Mouse (Mus musculus) liver, embryonic 12.5 days (tissue): Measurements from ENCODE around the gene Gm10282. TPM values are rescaled to one million over a fixed set of nuclear protein-coding genes. Genes with fewer than 3 reads are reported as not detected.
A peak's percentile ranks its signal among the peaks of the same experiment; 100 is the strongest.

Experiments used
- ATAC-seq: fragments of 200-750 bp; cut with Nextera tagmentation; 2 replicates; pipeline ENCODE4 v1.8.0; 2017; ENCODE audit warnings: moderate number of reproducible peaks, mild to moderate bottlenecking, moderate library complexity
- H3K27ac ChIP-seq: fragments of 300-500 bp; sonication (generic); 2 replicates; pipeline ENCODE4 v1.5.1; 2016; ENCODE audit warnings: mild to moderate bottlenecking
- H3K27me3 ChIP-seq: fragments of 300-500 bp; sonication (generic); replicated peaks from 2 replicates; pipeline ENCODE4 v1.6.1; 2016; ENCODE audit warnings: mild to moderate bottlenecking, moderate library complexity
- H3K36me3 ChIP-seq: fragments of 300-500 bp; sonication (generic); 2 replicates; pipeline ENCODE4 v1.6.1; 2016; ENCODE audit warnings: mild to moderate bottlenecking, moderate library complexity
- H3K4me1 ChIP-seq: fragments of 300-500 bp; sonication (generic); 2 replicates; pipeline ENCODE4 v1.6.1; 2016
- H3K4me2 ChIP-seq: fragments of 300-500 bp; sonication (generic); 2 replicates; pipeline ENCODE4 v1.6.1; 2016; ENCODE audit warnings: mild to moderate bottlenecking, moderate library complexity
- H3K4me3 ChIP-seq: fragments of 300-500 bp; sonication (generic); 2 replicates; pipeline ENCODE4 v1.5.1; 2016; ENCODE audit warnings: mild to moderate bottlenecking, moderate library complexity
- H3K9ac ChIP-seq: fragments of 300-500 bp; sonication (generic); 2 replicates; pipeline ENCODE4 v1.6.1; 2016; ENCODE audit warnings: mild to moderate bottlenecking, moderate library complexity
- H3K9me3 ChIP-seq: fragments of 300-500 bp; sonication (generic); replicated peaks from 2 replicates; pipeline ENCODE4 v1.6.1; 2016; ENCODE audit warnings: mild to moderate bottlenecking, moderate library complexity
- WGBS: fragments of 180-500 bp; shearing (Covaris S2); methylation state at CpG from one replicate; pipeline ENCODE4 v1.1.7; 2016; ENCODE audit not compliant: insufficient replicate concordance; 5-methylcytosine and 5-hydroxymethylcytosine counted together
- polyA plus RNA-seq: library from polyadenylated mRNA; unstranded; fragments of >200 nt; fragmentation: Nextera tagmentation; extraction: Ambion mirVana; gene quantifications from 2 replicates; pipeline ENCODE4 v1.2.1, GENCODE M21; 2016

The Gm10282 gene
- polyA plus RNA-seq, 1 experiment from 2014 or later, result 10.3 TPM

DNA sequence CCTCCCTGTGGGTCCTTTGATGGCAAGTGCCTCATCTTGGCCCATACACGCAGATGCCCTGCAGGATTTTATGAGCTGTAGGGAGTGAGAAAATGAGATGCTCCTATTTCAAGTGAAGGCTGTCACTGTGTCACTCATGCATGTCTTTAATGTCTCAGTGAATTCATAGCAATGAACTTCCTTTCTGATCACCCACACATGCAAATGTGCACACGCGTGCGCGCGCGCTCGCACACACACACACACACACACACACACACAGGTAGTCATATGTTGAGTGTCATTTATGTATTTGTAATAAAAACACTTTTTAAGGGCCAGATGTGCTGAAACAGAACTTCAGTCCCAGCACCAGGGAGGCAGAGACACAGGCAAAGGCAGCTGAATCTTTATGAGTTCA is 38.0 kb downstream of the Gm10282 start:
- H3K9me3 ChIP-seq, result no peaks in the 10 kb centered on the region
- peaks cover 36% of the 10 kb centered on the region for H3K4me1 ChIP-seq
- H3K27me3 ChIP-seq, result no peaks in the 10 kb centered on the region
- H3K4me3 ChIP-seq, result no peak overlapping the region
- no peaks in the 10 kb centered on the region for H3K36me3 ChIP-seq
- no peak overlapping the region for H3K27ac ChIP-seq
- no peak overlapping the region for H3K9ac ChIP-seq
- no peak overlapping the region for H3K4me2 ChIP-seq
- no peak for ATAC-seq
- WGBS, result 94% methylated on average over 8 of the region's 8 CpGs

DNA sequence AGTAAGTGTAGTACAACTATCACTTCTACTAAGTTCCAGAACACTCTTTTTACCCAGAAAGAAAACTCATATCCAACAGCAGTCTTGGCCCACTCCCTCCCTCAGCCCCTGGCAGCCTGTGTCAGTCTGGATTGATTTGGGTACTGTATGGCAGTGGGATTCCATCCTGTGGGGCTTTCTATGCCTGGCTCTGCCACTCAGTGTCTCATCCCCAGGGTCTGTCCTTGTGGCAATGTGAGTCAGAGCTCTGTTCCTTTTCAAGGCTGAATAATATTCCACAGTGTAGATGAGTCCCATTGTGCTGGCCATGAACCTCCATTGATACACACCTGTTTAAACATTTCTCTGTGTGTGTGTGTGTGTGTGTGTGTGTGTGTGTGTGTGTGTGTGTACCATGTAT is 38.4 kb downstream of the Gm10282 start:
- no peak overlapping the region for H3K4me3 ChIP-seq
- ATAC-seq, result no peak
- H3K36me3 ChIP-seq, result no peaks in the 10 kb centered on the region

DNA sequence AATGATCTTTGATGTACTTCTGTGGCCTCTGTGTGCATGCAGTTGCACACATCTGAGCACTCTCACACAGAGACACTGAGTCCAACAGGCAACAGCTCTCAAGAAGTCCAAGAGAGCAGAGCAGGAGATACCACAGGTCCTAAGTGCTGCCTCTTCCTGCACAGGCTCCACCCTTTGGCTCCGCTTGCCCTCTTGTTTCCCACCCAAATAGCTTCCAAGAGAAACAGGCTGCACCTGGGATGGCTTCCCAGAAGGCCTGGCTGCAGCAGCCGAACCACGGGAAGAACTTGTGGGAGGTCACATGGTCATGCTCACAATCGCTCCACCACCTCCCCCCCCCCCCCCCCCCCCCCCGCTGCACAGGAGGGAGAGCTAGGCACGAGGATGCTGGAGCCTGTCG is 39.7 kb downstream of the Gm10282 start:
- Histone ChIP-seq H3K4me3 (no peak overlapping the region), H3K4me1 (peaks cover 19% of the 10 kb centered on the region), H3K36me3 (no peaks in the 10 kb centered on the region), H3K27me3 (no peaks in the 10 kb centered on the region), H3K4me2 (no peak overlapping the region), H3K9ac (no peak overlapping the region), H3K27ac (no peak overlapping the region), H3K9me3 (no peaks in the 10 kb centered on the region)
- WGBS, result 54% methylated on average over 5 of the region's 7 CpGs
- no peak for ATAC-seq

More for the DNA sequence above, 38.4 kb downstream of the Gm10282 start:
- no peak overlapping the region for H3K27ac ChIP-seq
- no peaks in the 10 kb centered on the region for H3K27me3 ChIP-seq
- no peak overlapping the region for H3K9ac ChIP-seq
- no peak overlapping the region for H3K4me2 ChIP-seq
- no peaks in the 10 kb centered on the region for H3K9me3 ChIP-seq
- H3K4me1 ChIP-seq, result peaks cover 32% of the 10 kb centered on the region

DNA sequence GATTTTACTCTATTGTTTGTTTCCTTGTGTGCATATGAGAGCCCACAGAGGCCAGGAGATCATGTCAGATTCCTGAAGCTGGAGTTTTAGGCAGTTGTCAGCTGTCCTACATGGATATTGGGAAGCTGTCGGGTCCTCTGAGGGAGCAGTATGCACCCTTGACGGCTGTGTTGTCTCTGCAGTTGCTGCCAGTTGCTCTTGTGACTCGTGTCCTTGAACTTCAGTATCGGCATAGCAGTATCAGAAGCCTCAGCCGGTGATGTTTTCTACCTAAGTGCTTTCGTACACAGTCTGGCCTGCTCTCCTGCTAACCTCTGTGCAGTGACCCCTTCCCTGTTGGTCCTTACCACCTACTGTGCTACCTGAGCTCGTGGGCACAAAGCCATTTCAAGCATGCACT is 41.6 kb downstream of the Gm10282 start:
- Histone ChIP-seq H3K4me1 (peaks cover 9% of the 10 kb centered on the region), H3K9ac (no peak overlapping the region), H3K27me3 (no peaks in the 10 kb centered on the region), H3K4me3 (no peak overlapping the region), H3K9me3 (no peaks in the 10 kb centered on the region), H3K27ac (no peak overlapping the region), H3K36me3 (no peaks in the 10 kb centered on the region), H3K4me2 (no peak overlapping the region)
- ATAC-seq, result no peak
- WGBS, result 56% methylated on average over 7 of the region's 7 CpGs

DNA sequence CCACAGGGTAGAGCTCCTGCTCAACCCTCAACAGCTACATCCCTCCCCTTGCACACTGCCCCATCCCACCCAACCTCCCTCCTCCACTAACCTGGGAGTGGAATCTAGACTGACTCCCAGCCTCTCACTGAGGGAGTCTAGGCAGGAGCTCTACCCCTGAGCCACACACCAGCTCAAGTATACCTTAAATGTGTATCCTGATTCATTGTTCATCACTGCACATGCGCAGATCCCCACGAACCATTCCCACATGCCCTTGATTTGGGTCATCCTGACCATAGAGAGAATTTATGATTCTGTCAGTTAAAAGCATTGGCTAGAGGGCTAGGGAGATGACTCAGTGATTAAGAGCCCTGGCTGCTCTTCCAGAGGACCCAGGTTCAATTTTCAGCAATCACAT is 42.3 kb downstream of the Gm10282 start:
- ATAC-seq, result no peak
- no peaks in the 10 kb centered on the region for H3K9me3 ChIP-seq
- H3K36me3 ChIP-seq, result no peaks in the 10 kb centered on the region
- H3K27ac ChIP-seq, result no peak overlapping the region
- no peak overlapping the region for H3K9ac ChIP-seq
- H3K4me3 ChIP-seq, result no peak overlapping the region
- WGBS, result 87% methylated on average over 2 of the region's 2 CpGs
- 0 out of 2 replicates have a peak, but pooled peaks cover 2% of the 10 kb centered on the region for H3K4me1 ChIP-seq
- no peak overlapping the region for H3K4me2 ChIP-seq
- no peaks in the 10 kb centered on the region for H3K27me3 ChIP-seq

- WGBS, result 43% methylated on average over 5 of the region's 5 CpGs
- Histone ChIP-seq H3K9me3 (no peaks in the 10 kb centered on the region), H3K27ac (no peak overlapping the region), H3K9ac (no peak overlapping the region), H3K27me3 (no peaks in the 10 kb centered on the region), H3K36me3 (peaks cover 4% of the 10 kb centered on the region; the same call in 1 of the 2 replicates), H3K4me1 (no peaks in the 10 kb centered on the region), H3K4me3 (no peak overlapping the region), H3K4me2 (no peak overlapping the region)
- ATAC-seq, result no peak
Measured at GRCm38 (mm10) chr8:72261872-72262271, 43.2 kb downstream of the Gm10282 start.

DNA sequence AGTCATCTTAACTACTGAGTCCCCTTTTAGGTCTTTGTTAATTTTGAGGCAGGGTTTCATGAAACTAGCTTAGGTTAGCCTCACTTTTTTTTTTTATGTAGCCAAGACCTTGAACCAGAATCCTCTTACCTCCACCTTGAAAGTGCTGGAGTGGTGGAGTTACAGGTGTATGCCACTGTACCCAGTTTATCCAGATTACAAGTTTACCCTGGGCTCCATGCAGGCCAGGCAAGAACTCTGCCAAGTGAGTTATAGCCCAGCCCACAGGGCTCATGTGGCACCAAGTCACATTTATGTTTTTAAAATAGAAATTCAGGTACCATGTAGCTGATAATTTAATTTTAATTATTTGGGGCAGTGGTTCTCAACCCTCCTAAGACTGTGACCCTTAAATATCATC is 43.6 kb downstream of the Gm10282 start:
- Histone ChIP-seq H3K36me3 (peaks cover 8% of the 10 kb centered on the region; the same call in 1 of the 2 replicates), H3K27me3 (no peaks in the 10 kb centered on the region), H3K4me3 (no peak overlapping the region), H3K27ac (no peak overlapping the region), H3K4me1 (no peaks in the 10 kb centered on the region), H3K9me3 (no peaks in the 10 kb centered on the region), H3K9ac (no peak overlapping the region), H3K4me2 (no peak overlapping the region)
- no peak for ATAC-seq

- H3K27ac ChIP-seq, result no peak overlapping the region
- H3K4me2 ChIP-seq, result no peak overlapping the region
- no peak overlapping the region for H3K9ac ChIP-seq
- no peak overlapping the region for H3K4me3 ChIP-seq
- ATAC-seq, result 0 out of 2 replicates have a peak, but pooled peaks have one; percentile 42
- H3K4me1 ChIP-seq, result no peaks in the 10 kb centered on the region
- H3K9me3 ChIP-seq, result no peaks in the 10 kb centered on the region
- H3K27me3 ChIP-seq, result no peaks in the 10 kb centered on the region
- WGBS, result 29% methylated on average over 2 of the region's 2 CpGs
- peaks cover 8% of the 10 kb centered on the region; the same call in 1 of the 2 replicates for H3K36me3 ChIP-seq
Measured at GRCm38 (mm10) chr8:72261019-72261418, 44.0 kb downstream of the Gm10282 start.

GRCm38 (mm10) chr8:72260585-72260984 is 44.5 kb downstream of the Gm10282 start:
- H3K27ac ChIP-seq, result no peak overlapping the region
- no peak overlapping the region for H3K9ac ChIP-seq
- no peak overlapping the region for H3K4me3 ChIP-seq
- WGBS, result 55% methylated on average over 4 of the region's 4 CpGs
- H3K4me2 ChIP-seq, result no peak overlapping the region
- H3K36me3 ChIP-seq, result peaks cover 12% of the 10 kb centered on the region
- H3K4me1 ChIP-seq, result no peaks in the 10 kb centered on the region
- no peaks in the 10 kb centered on the region for H3K9me3 ChIP-seq
- no peaks in the 10 kb centered on the region for H3K27me3 ChIP-seq
- no peak for ATAC-seq

DNA sequence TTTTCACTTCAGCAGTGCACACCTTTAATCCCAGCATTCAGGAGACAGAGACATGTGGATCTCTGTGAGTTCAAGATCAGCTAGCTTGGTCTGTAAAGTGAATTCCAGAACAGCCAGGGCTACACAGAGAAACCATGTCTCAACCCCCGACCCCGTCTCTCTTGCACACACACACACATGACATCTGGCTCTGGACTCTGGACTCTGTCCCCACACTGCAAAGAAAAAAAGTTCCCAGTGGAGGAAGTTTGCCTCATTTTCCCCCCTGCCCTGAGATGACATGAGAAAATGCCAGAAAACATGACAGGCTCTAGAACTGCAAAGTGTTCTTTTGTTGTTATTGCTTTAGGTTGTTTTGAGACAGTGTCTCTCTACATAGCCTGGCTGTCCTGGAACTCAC is 45.2 kb downstream of the Gm10282 start:
- ATAC-seq, result no peak
- Histone ChIP-seq H3K4me1 (no peaks in the 10 kb centered on the region), H3K9ac (no peak overlapping the region), H3K9me3 (no peaks in the 10 kb centered on the region), H3K27me3 (no peaks in the 10 kb centered on the region), H3K4me2 (no peak overlapping the region), H3K27ac (no peak overlapping the region), H3K4me3 (no peak overlapping the region), H3K36me3 (peaks cover 19% of the 10 kb centered on the region)
- WGBS, result 40% methylated on average over 2 of the region's 2 CpGs

GRCm38 (mm10) chr8:72257902-72258238 is 47.2 kb downstream of the Gm10282 start:
- H3K9me3 ChIP-seq, result no peaks in the 10 kb centered on the region
- H3K4me3 ChIP-seq, result no peak overlapping the region
- no peak overlapping the region for H3K9ac ChIP-seq
- H3K36me3 ChIP-seq, result peaks cover 37% of the 10 kb centered on the region
- no peaks in the 10 kb centered on the region for H3K4me1 ChIP-seq
- H3K4me2 ChIP-seq, result no peak overlapping the region
- ATAC-seq, result no peak
- 75% methylated on average over 1 of the region's 1 CpGs for WGBS
- H3K27ac ChIP-seq, result no peak overlapping the region
- H3K27me3 ChIP-seq, result no peaks in the 10 kb centered on the region

- Histone ChIP-seq H3K9me3 (no peaks in the 10 kb centered on the region), H3K4me2 (no peak overlapping the region), H3K27me3 (no peaks in the 10 kb centered on the region), H3K27ac (no peak overlapping the region), H3K4me3 (no peak overlapping the region), H3K9ac (no peak overlapping the region), H3K4me1 (no peaks in the 10 kb centered on the region), H3K36me3 (peaks cover 42% of the 10 kb centered on the region)
- ATAC-seq, result 0 out of 2 replicates have a peak, but pooled peaks have one; percentile 18
- 52% methylated on average over 7 of the region's 7 CpGs for WGBS
Measured at GRCm38 (mm10) chr8:72257171-72257901, 47.7 kb downstream of the Gm10282 start.
